Mouse (Mus musculus) brain, embryonic 14.5 days (tissue): ENCODE measurements around the gene Zfp618.

Experiments used
- CTCF ChIP-seq: fragments of 200-500 bp; IDR thresholded peaks from 2 replicates; pipeline ENCODE4 v1.5.1; 2012; ENCODE audit warnings: inconsistent platforms, mild to moderate bottlenecking, moderate library complexity, borderline replicate concordance; ENCODE audit not compliant: insufficient read depth, insufficient read length; ENCODE audit errors: extremely low read depth
- POLR2A ChIP-seq: fragments of 200-500 bp; IDR thresholded peaks from 2 replicates; pipeline ENCODE4 v1.6.1; 2012; ENCODE audit warnings: mild to moderate bottlenecking, inconsistent platforms, borderline replicate concordance; ENCODE audit not compliant: poor library complexity, insufficient read depth, insufficient read length, severe bottlenecking; ENCODE audit errors: extremely low read depth

DNA sequence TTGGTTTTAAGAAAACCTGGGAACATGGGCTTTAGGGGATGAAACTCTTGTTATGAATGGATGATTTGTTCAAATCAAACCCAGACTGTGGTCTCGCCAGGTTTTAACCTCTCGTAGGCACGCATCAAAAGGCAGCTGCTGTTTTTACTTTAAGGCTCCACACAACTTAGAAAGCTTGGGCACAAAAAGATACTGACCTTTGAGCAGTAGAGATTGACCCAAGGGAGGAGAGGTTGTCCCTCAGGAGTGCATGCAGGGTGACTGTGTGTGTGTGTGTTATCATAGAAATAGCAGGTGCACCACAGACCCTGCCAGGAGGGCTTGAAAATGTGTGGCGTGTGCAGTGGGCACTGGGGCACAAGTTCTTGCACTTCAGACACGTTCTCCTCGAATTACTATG is 95.0 kb downstream of the Zfp618 start:
- TF ChIP-seq CTCF (no peak), POLR2A (no peak)
